Mouse (Mus musculus) spleen, adult 2 months (tissue): Measurements from ENCODE around the gene Slc29a3.

ENCODE experiments used
- CTCF ChIP-seq: fragments of 200-500 bp; IDR thresholded peaks from 2 replicates; pipeline ENCODE4 v1.5.1; 2011; ENCODE audit warnings: mild to moderate bottlenecking, inconsistent platforms; ENCODE audit not compliant: insufficient read depth, insufficient read length, insufficient replicate concordance; ENCODE audit errors: extremely low read depth
- POLR2A ChIP-seq: fragments of 200-500 bp; IDR thresholded peaks from 2 replicates; pipeline ENCODE4 v1.6.1; 2011; ENCODE audit warnings: low read depth, low read length, inconsistent platforms

DNA sequence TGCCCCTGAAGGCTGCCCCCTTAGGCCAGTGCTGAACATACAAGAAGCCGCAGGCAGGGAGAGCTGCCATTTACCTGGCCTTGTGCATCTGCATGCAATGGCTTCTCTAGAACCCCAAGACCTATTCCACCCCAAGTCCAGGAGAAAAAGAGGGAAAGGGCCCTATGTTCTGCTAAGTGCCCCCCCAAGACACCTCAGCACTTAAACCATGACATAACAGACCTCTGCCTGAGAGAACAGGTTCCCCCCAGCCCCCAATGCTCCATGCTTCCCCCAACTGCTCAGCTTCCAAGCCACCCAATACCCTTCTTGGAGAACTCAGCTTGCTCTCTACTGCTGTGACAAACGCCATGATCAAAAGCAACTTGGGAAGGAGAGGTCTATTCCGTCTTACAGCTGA lies 73.7 kb downstream of the Slc29a3 start:
- TF ChIP-seq CTCF (no peak), POLR2A (no peak)
